Mouse (Mus musculus) MEL (cell line): ENCODE results near the gene Pex10. TPM values are rescaled to one million over a fixed set of nuclear protein-coding genes. Genes with fewer than 3 reads are reported as not detected.

Experiments used
- DNase-seq: peaks from one replicate; pipeline ENCODE4 v3.0.0; 2011; ENCODE audit warnings: low read depth, low spot score
- H3K27ac ChIP-seq: 2 replicates; pipeline ENCODE4 v1.5.1; 2012; ENCODE audit warnings: low read depth, mild to moderate bottlenecking, control low read depth, low read length, moderate library complexity; ENCODE audit not compliant: control insufficient read depth
- H3K27me3 ChIP-seq, 2 experiments: fragments of 150-350 bp in 1 of 2; sonication (generic) in 1 of 2; 2 replicates each; pipeline ENCODE4 v1.6.1; 2012; ENCODE audit warnings: low read length in 2 of 2, mild to moderate bottlenecking in 2 of 2, improper control_type of control experiment in 1 of 2, moderate library complexity in 1 of 2; ENCODE audit not compliant: insufficient read depth in 2 of 2, control insufficient read depth in 1 of 2
- H3K36me3 ChIP-seq, 2 experiments: 2 replicates each; pipeline ENCODE4 v1.6.1; 2012 to 2014; ENCODE audit warnings: low read length in 2 of 2, improper control_type of control experiment in 1 of 2, inconsistent platforms in 1 of 2, mild to moderate bottlenecking in 1 of 2; ENCODE audit not compliant: insufficient read depth in 2 of 2, control insufficient read depth in 1 of 2
- H3K4me1 ChIP-seq, 2 experiments: fragments of 150-350 bp in 1 of 2; sonication (generic) in 1 of 2; 2 replicates each; pipeline ENCODE4 v1.6.1; 2012; ENCODE audit warnings: low read length in 2 of 2, improper control_type of control experiment in 1 of 2, mild to moderate bottlenecking in 1 of 2; ENCODE audit not compliant: insufficient read depth in 2 of 2, control insufficient read depth in 1 of 2
- H3K4me3 ChIP-seq, 2 experiments: fragments of 150-350 bp in 1 of 2; sonication (generic) in 1 of 2; 2 replicates each; pipeline ENCODE4 v1.5.1; 2012; ENCODE audit warnings: low read depth in 2 of 2, low read length in 2 of 2, mild to moderate bottlenecking in 2 of 2, moderate library complexity in 2 of 2, control low read depth in 1 of 2, improper control_type of control experiment in 1 of 2; ENCODE audit not compliant: control insufficient read depth in 1 of 2, insufficient read depth in 1 of 2
- H3K79me2 ChIP-seq: 2 replicates; pipeline ENCODE4 v1.6.1; 2012; ENCODE audit warnings: mild to moderate bottlenecking, low read length, moderate library complexity; ENCODE audit not compliant: control insufficient read depth, poor library complexity, insufficient read depth
- H3K9ac ChIP-seq: 2 replicates; pipeline ENCODE4 v1.6.1; 2012; ENCODE audit warnings: low read depth, mild to moderate bottlenecking, control low read depth, low read length, moderate library complexity; ENCODE audit not compliant: control insufficient read depth, poor library complexity, severe bottlenecking
- H3K9me3 ChIP-seq: fragments of 150-350 bp; sonication (generic); replicated peaks from 2 replicates; pipeline ENCODE4 v1.6.1; 2012; ENCODE audit warnings: mild to moderate bottlenecking, low read length, improper control_type of control experiment, moderate library complexity; ENCODE audit not compliant: insufficient read depth
- BHLHE40 ChIP-seq: IDR thresholded peaks from 2 replicates; pipeline ENCODE4 v1.6.1; 2012; ENCODE audit warnings: low read depth, mild to moderate bottlenecking, inconsistent platforms, low read length, improper control_type of control experiment, borderline replicate concordance
- CTCF ChIP-seq, 3 experiments: IDR thresholded peaks in 2 of 3; conservative IDR thresholded peaks in 1 of 3; 2 replicates each; pipeline ENCODE4 v1.5.1; 2011 to 2012; ENCODE audit warnings: low read length in 3 of 3, low read depth in 2 of 3, mild to moderate bottlenecking in 2 of 3, improper control_type of control experiment in 1 of 3, inconsistent platforms in 1 of 3, mixed read lengths in 1 of 3, moderate library complexity in 1 of 3; ENCODE audit not compliant: control insufficient read depth in 1 of 3, insufficient read depth in 1 of 3, poor library complexity in 1 of 3, severe bottlenecking in 1 of 3
- E2F4 ChIP-seq: IDR thresholded peaks from 2 replicates; pipeline ENCODE4 v1.6.1; 2011; ENCODE audit warnings: low read depth, low read length, improper control_type of control experiment, borderline replicate concordance
- EP300 ChIP-seq, 2 experiments: IDR thresholded peaks; 2 replicates each; pipeline ENCODE4 v1.6.1; 2011; ENCODE audit warnings: improper control_type of control experiment in 2 of 2, low read length in 2 of 2, low read depth in 1 of 2, mild to moderate bottlenecking in 1 of 2
- ETS1 ChIP-seq: IDR thresholded peaks from 2 replicates; pipeline ENCODE4 v1.6.1; 2012; ENCODE audit warnings: low read depth, mild to moderate bottlenecking, inconsistent platforms, low read length, improper control_type of control experiment, moderate library complexity
- GATA1 ChIP-seq: IDR thresholded peaks from 2 replicates; pipeline ENCODE4 v1.6.1; 2011; ENCODE audit warnings: low read depth, low read length, improper control_type of control experiment
- MAX ChIP-seq: IDR thresholded peaks from 2 replicates; pipeline ENCODE4 v1.6.1; 2011; ENCODE audit warnings: low read length, improper control_type of control experiment
- MXI1 ChIP-seq: IDR thresholded peaks from 2 replicates; pipeline ENCODE4 v1.6.1; 2011; ENCODE audit warnings: mild to moderate bottlenecking, low read depth, low read length, improper control_type of control experiment
- MYB ChIP-seq: IDR thresholded peaks from 2 replicates; pipeline ENCODE4 v1.6.1; 2011; ENCODE audit warnings: mild to moderate bottlenecking, low read depth, low read length, improper control_type of control experiment
- NRF1 ChIP-seq: IDR thresholded peaks from 2 replicates; pipeline ENCODE4 v1.6.1; 2014; ENCODE audit warnings: low read depth, mild to moderate bottlenecking, inconsistent platforms, low read length, improper control_type of control experiment, moderate library complexity; ENCODE audit not compliant: poor library complexity, insufficient read depth, severe bottlenecking
- POLR2AphosphoS2 ChIP-seq: IDR thresholded peaks from 2 replicates; pipeline ENCODE4 v1.6.1; 2011; ENCODE audit warnings: low read length, improper control_type of control experiment
- RAD21 ChIP-seq: IDR thresholded peaks from 2 replicates; pipeline ENCODE4 v1.6.1; 2011; ENCODE audit warnings: mild to moderate bottlenecking, low read depth, low read length, improper control_type of control experiment
- RCOR1 ChIP-seq: IDR thresholded peaks from 2 replicates; pipeline ENCODE4 v1.6.1; 2012; ENCODE audit warnings: low read depth, mild to moderate bottlenecking, inconsistent platforms, low read length, improper control_type of control experiment
- SIN3A ChIP-seq: IDR thresholded peaks from 2 replicates; pipeline ENCODE4 v1.6.1; 2012; ENCODE audit warnings: low read length, improper control_type of control experiment, inconsistent platforms
- SMC3 ChIP-seq: IDR thresholded peaks from 2 replicates; pipeline ENCODE4 v1.6.1; 2011; ENCODE audit warnings: low read depth, low read length, improper control_type of control experiment
- UBTF ChIP-seq: IDR thresholded peaks from 2 replicates; pipeline ENCODE4 v1.6.1; 2012; ENCODE audit warnings: low read depth, mild to moderate bottlenecking, inconsistent platforms, low read length, improper control_type of control experiment, moderate library complexity, borderline replicate concordance; ENCODE audit not compliant: insufficient read depth
- USF1 ChIP-seq: IDR thresholded peaks from 2 replicates; pipeline ENCODE4 v1.6.1; 2014; ENCODE audit warnings: low read depth, mild to moderate bottlenecking, inconsistent platforms, low read length, improper control_type of control experiment, moderate library complexity
- USF2 ChIP-seq, 2 experiments: IDR thresholded peaks; 2 replicates each; pipeline ENCODE4 v1.6.1; 2011 to 2012; ENCODE audit warnings: improper control_type of control experiment in 2 of 2, low read length in 2 of 2, borderline replicate concordance in 1 of 2, inconsistent platforms in 1 of 2, low read depth in 1 of 2, mild to moderate bottlenecking in 1 of 2; ENCODE audit not compliant: insufficient read depth in 1 of 2
- ZC3H11A ChIP-seq: IDR thresholded peaks from 2 replicates; pipeline ENCODE4 v1.6.1; 2012; ENCODE audit warnings: low read depth, mild to moderate bottlenecking, inconsistent platforms, low read length, improper control_type of control experiment
- ZKSCAN1 ChIP-seq: IDR thresholded peaks from 2 replicates; pipeline ENCODE4 v1.6.1; 2012; ENCODE audit warnings: low read depth, mild to moderate bottlenecking, inconsistent platforms, low read length, improper control_type of control experiment, moderate library complexity
- polyA plus RNA-seq, 2 experiments: library from polyadenylated mRNA; stranded (reverse) in 1 of 2; unstranded in 1 of 2; fragments of >175 nt in 1 of 2; fragments of >200 nt in 1 of 2; gene quantifications; 2 replicates each; pipeline versions ENCODE4 v1.2.1 to v1.2.4; 2012; ENCODE audit warnings: low replicate concordance in 2 of 2, low read depth in 1 of 2; ENCODE audit not compliant: insufficient read length in 2 of 2, insufficient read depth in 1 of 2, missing spikeins in 1 of 2
- total RNA-seq: library from RNA; depleted of rRNA; stranded (reverse); fragments of 300-350 nt; gene quantifications from 2 replicates; pipeline ENCODE4 v1.2.3, GENCODE M21; 2012

Gene Pex10
- total and polyA plus RNA-seq, 3 experiments = 15.8 to 21.8 TPM; not detected in 1

DNA sequence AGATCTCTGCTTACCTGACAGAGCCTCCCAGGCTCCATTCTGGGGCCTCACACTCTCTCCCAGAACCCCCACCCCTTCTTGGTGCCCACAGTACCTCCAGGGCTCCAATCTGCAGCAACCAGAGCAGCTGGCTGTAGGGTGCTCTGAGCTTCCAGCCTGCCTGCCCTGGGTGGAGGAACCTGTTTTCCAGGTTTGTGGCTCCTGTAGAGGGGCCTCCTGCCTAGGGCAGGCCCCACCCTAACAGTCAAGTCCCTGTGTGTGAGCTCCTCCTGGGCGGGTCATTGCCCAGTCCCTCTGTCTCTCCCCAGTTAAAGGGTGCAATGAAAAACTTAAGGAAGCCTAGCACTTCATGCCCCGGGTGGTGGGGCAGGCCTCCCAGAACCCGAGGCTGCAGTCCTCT is 2.9 kb upstream of the Pex10 start:
- peaks cover 0 to 3% of the 10 kb centered on the region in 2 experiments; a peak in 1 of 4 replicates for H3K27me3 ChIP-seq
- H3K36me3 ChIP-seq = peaks cover 0 to 5% of the 10 kb centered on the region in 2 experiments; a peak in 2 of 4 replicates
- H3K9ac ChIP-seq = no peak overlapping the region
- DNase-seq = no peak
- H3K27ac ChIP-seq = no peak overlapping the region
- TF ChIP-seq NRF1 (no peak), RAD21 (no peak), RCOR1 (no peak), UBTF (no peak)
- TF ChIP-seq, all 39 proteins: peak for 0
- H3K79me2 ChIP-seq = peaks cover 9% of the 10 kb centered on the region
- peaks cover 0 to 8% of the 10 kb centered on the region in 2 experiments; a peak in 1 of 4 replicates for H3K4me1 ChIP-seq
- no peak overlapping the region for H3K4me3 ChIP-seq
- no peaks in the 10 kb centered on the region for H3K9me3 ChIP-seq

DNA sequence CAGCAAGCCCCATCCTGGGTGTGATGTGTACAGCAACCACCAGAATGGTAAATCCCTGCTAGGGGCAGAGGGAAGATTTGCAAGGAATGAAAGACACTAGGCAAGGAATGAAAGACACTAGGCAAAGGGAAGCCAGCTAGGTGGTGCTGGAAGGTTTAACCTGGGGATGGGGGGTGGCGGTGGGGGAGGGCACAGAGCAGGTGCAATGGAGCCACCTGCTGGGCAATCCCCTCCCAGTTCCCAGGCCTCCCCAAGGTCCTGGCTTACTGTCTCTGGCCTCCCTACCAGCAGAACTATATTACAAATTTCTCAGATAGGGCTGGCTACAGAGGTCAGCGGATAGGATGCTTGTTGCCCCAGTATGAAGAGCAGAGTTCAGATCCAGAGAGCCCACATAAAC is 2.3 kb upstream of the Pex10 start:
- DNase-seq = no peak
- TF ChIP-seq ZC3H11A (peak; percentile 21; the same call in 1 of the 2 replicates), SMC3 (peak; percentile 52), RAD21 (peak; percentile 11), EP300 (IDR thresholded peaks at IDR 0.05; ENCODE audit: low read depth in 1 of 2, low read length in 2 of 2) (no peak), CTCF (IDR thresholded peaks at IDR 0.05 in 2 of 3, conservative IDR thresholded peaks at IDR 0.05 in 1 of 3; ENCODE audit: control insufficient read depth in 1 of 3, insufficient read depth in 1 of 3, low read depth in 2 of 3, low read length in 3 of 3, poor library complexity in 1 of 3, severe bottlenecking in 1 of 3) (peak in 2 of 3 experiments; percentile 34 to 39; a peak in 3 of 6 replicates)
- TF ChIP-seq, all 39 proteins: peak for 4
- H3K4me1 ChIP-seq = peaks cover 0 to 8% of the 10 kb centered on the region in 2 experiments; a peak in 1 of 4 replicates
- peaks cover 9% of the 10 kb centered on the region for H3K79me2 ChIP-seq
- no peak overlapping the region for H3K4me3 ChIP-seq
- no peak overlapping the region for H3K9ac ChIP-seq
- peaks cover 0 to 5% of the 10 kb centered on the region in 2 experiments; a peak in 2 of 4 replicates for H3K36me3 ChIP-seq
- no peaks in the 10 kb centered on the region for H3K9me3 ChIP-seq
- H3K27me3 ChIP-seq = peaks cover 0 to 3% of the 10 kb centered on the region in 2 experiments; a peak in 1 of 4 replicates
- no peak overlapping the region for H3K27ac ChIP-seq

DNA sequence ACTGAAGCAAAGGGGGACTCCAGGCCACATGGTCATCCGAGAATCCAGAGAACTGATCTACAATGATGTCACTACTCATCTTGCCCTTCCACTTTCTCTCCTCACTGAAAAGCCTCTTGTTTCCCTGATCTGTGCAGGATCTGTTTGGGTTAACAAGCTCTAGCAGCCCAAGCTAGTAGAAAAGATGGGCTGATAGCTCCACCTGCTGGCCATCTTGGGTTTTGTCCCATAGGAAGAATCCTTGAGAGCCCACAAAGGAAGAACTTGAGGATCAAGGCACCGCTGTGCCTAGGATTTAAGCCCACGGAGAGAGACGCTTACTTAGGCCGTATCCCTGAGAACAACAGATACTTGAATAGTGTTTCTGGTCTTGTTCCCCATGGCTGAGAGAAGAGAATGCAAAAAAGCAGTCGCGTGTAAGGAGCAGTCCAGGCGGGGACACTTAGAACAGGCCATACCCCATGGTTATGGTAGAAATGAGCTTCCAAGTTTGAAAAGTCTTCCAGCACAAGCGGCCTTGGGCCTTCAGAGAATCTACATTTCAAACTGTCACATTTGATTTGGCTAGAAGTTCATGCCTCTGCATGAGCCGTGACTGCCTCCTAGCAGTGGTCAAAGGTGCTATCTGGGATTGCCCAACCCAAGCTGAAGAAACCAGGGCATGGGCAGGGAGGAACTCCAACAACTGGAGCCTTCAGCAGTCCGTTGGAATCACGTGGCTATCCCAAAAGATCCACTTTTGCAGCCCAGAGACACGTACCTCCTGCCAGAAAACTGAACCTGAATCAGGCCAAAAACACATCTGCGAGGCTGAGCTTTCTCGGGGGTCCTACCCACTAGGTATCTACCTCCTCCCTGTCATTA is 614 bp upstream of the Pex10 start:
- peak overlapping the region; percentile 49 for H3K27ac ChIP-seq
- peaks cover 0 to 8% of the 10 kb centered on the region in 2 experiments; a peak in 1 of 4 replicates for H3K4me1 ChIP-seq
- H3K9ac ChIP-seq = peak overlapping the region; percentile 40
- TF ChIP-seq BHLHE40 (peak; percentile 29; the same call in 1 of the 2 replicates), ETS1 (peak; percentile 8; the same call in 1 of the 2 replicates), MXI1 (peak; percentile 89), SMC3 (peak; percentile 95), ZC3H11A (peak; percentile 88), CTCF (IDR thresholded peaks at IDR 0.05 in 2 of 3, conservative IDR thresholded peaks at IDR 0.05 in 1 of 3; ENCODE audit: control insufficient read depth in 1 of 3, insufficient read depth in 1 of 3, low read depth in 2 of 3, low read length in 3 of 3, poor library complexity in 1 of 3, severe bottlenecking in 1 of 3) (peak; percentile 65 to 98 (median 78)), ZKSCAN1 (no peak), E2F4 (0 out of 2 replicates have a peak, but pooled peaks have one; percentile 36), USF1 (peak; percentile 82), MYB (peak; percentile 52; the same call in 1 of the 2 replicates), USF2 (IDR thresholded peaks at IDR 0.05; ENCODE audit: borderline replicate concordance in 1 of 2, insufficient read depth in 1 of 2, low read depth in 1 of 2, low read length in 2 of 2) (peak in 1 of 2 experiments; percentile 51; a peak in 1 of 4 replicates), POLR2AphosphoS2 (no peak), GATA1 (no peak), MAX (peak; percentile 89), SIN3A (peak; percentile 16; the same call in 1 of the 2 replicates), RCOR1 (no peak)

More for the DNA sequence above, 614 bp upstream of the Pex10 start:
- Histone ChIP-seq H3K79me2 (peaks cover 9% of the 10 kb centered on the region), H3K27me3 (no peaks in the 10 kb centered on the region), H3K36me3 (peaks cover 0 to 7% of the 10 kb centered on the region in 2 experiments; a peak in 3 of 4 replicates), H3K9me3 (no peaks in the 10 kb centered on the region), H3K4me3 (peak overlapping the region; percentile 44 to 63)
- DNase-seq = peak; percentile 93
